Mouse (Mus musculus) intestine, embryonic 14.5 days (tissue): ENCODE results near the gene Hist1h2bh. TPM values are rescaled to one million over a fixed set of nuclear protein-coding genes. Genes with fewer than 3 reads are reported as not detected.

Experiments used
- ATAC-seq: fragments of 200-750 bp; cut with Nextera tagmentation; replicated peaks from 2 replicates; pipeline ENCODE4 v1.8.0; 2017; ENCODE audit warnings: low read depth, moderate number of reproducible peaks, moderate TSS enrichment, moderate library complexity; ENCODE audit not compliant: low FRiP score, low TSS enrichment
- DNase-seq: peaks from one replicate; pipeline ENCODE4 v3.0.0-alpha.2; 2018; ENCODE audit warnings: low spot score
- H3K27ac ChIP-seq: fragments of 300-500 bp; sonication (generic); 2 replicates; pipeline ENCODE4 v1.5.1; 2014; ENCODE audit warnings: low read depth, mild to moderate bottlenecking, control low read depth
- H3K27me3 ChIP-seq: fragments of 300-500 bp; sonication (generic); replicated peaks from 2 replicates; pipeline ENCODE4 v1.6.1; 2014; ENCODE audit warnings: low read length, control low read depth; ENCODE audit not compliant: control insufficient read depth, insufficient read depth
- H3K36me3 ChIP-seq: fragments of 300-500 bp; sonication (generic); 2 replicates; pipeline ENCODE4 v1.6.1; 2014; ENCODE audit warnings: low read length, control low read depth; ENCODE audit not compliant: control insufficient read depth, insufficient read depth
- H3K4me1 ChIP-seq: fragments of 300-500 bp; sonication (generic); replicated peaks from 2 replicates; pipeline ENCODE4 v1.6.1; 2014; ENCODE audit warnings: low read length, control low read depth, mixed read lengths; ENCODE audit not compliant: control insufficient read depth, insufficient read depth
- H3K4me2 ChIP-seq: fragments of 300-500 bp; sonication (generic); 2 replicates; pipeline ENCODE4 v1.6.1; 2014; ENCODE audit warnings: low read length
- H3K4me3 ChIP-seq: fragments of 300-500 bp; sonication (generic); 2 replicates; pipeline ENCODE4 v1.5.1; 2014; ENCODE audit warnings: low read depth, low read length, control low read depth, mixed read lengths
- H3K9ac ChIP-seq: fragments of 300-500 bp; sonication (generic); 2 replicates; pipeline ENCODE4 v1.6.1; 2014; ENCODE audit warnings: mild to moderate bottlenecking, low read length
- H3K9me3 ChIP-seq: fragments of 300-500 bp; sonication (generic); 2 replicates; pipeline ENCODE4 v1.6.1; 2016; ENCODE audit warnings: low read length, control low read depth; ENCODE audit not compliant: control insufficient read depth
- WGBS: fragments of 180-500 bp; shearing (Covaris S2); extraction: QIAGEN DNeasy Blood & Tissue Kit; methylation state at CpG from one replicate; pipeline ENCODE4 v1.1.7; 2014; 5-methylcytosine and 5-hydroxymethylcytosine counted together
- microRNA-seq: library from miRNA; unstranded; fragments of <30 nt; microRNA quantifications from one replicate; pipeline ENCODE4, GENCODE M21; 2016
- polyA plus RNA-seq: library from polyadenylated mRNA; unstranded; fragments of >200 nt; fragmentation: Nextera tagmentation; extraction: Ambion mirVana; gene quantifications from 2 replicates; pipeline ENCODE4 v1.2.1, GENCODE M21; 2014

Hist1h2bh gene
- polyA plus RNA-seq, 1 experiment from 2014 or later = 1.1 TPM

- WGBS = 10% methylated on average over 17 of the region's 17 CpGs
- ATAC-seq (peak; percentile 84), DNase-seq (peak; percentile 87)
- Histone ChIP-seq H3K9me3 (no peaks in the 10 kb centered on the region), H3K27me3 (no peaks in the 10 kb centered on the region), H3K4me3 (no peak overlapping the region), H3K27ac (no peak overlapping the region), H3K9ac (no peak overlapping the region), H3K4me1 (peaks cover 21% of the 10 kb centered on the region), H3K36me3 (no peaks in the 10 kb centered on the region), H3K4me2 (peak overlapping the region; percentile 42)
These were observed 42.6 kb downstream of the Hist1h2bh start for GRCm38 (mm10) chr13:23500424-23501200.

DNA sequence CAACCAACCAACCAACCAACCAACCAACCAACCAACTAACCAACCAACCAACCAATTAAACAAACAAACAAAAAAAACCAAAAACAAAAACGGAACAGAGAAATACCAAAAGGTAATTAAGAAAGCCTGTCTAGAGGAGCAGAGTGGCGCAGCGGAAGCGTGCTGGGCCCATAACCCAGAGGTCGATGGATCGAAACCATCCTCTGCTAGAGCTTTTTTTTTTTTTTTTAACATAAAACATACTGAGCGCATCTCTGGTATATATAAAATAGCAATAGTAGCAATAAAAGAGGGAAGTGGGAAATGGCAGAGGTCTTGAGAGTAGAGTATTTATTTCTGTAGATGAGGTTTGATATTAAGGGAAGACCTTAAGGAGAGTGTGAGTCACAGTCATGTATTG, 43.2 kb downstream of the Hist1h2bh start:
- no peak for DNase-seq
- Histone ChIP-seq H3K4me2 (no peak overlapping the region), H3K27ac (no peak overlapping the region), H3K36me3 (no peaks in the 10 kb centered on the region), H3K4me1 (peaks cover 21% of the 10 kb centered on the region), H3K27me3 (no peaks in the 10 kb centered on the region), H3K9ac (no peak overlapping the region), H3K9me3 (no peaks in the 10 kb centered on the region), H3K4me3 (no peak overlapping the region)
- ATAC-seq = no peak
- WGBS = 25% methylated on average over 7 of the region's 7 CpGs

- Histone ChIP-seq H3K9me3 (no peaks in the 10 kb centered on the region), H3K9ac (no peak overlapping the region), H3K27ac (no peak overlapping the region), H3K4me3 (peak overlapping the region; percentile 28), H3K36me3 (no peaks in the 10 kb centered on the region), H3K4me1 (peaks cover 21% of the 10 kb centered on the region), H3K4me2 (peak overlapping the region; percentile 50), H3K27me3 (no peaks in the 10 kb centered on the region)
- ATAC-seq = no peak
- 7% methylated on average over 10 of the region's 10 CpGs for WGBS
- no peak for DNase-seq
These were observed 44.5 kb downstream of the Hist1h2bh start for GRCm38 (mm10) chr13:23498653-23499052.

DNA sequence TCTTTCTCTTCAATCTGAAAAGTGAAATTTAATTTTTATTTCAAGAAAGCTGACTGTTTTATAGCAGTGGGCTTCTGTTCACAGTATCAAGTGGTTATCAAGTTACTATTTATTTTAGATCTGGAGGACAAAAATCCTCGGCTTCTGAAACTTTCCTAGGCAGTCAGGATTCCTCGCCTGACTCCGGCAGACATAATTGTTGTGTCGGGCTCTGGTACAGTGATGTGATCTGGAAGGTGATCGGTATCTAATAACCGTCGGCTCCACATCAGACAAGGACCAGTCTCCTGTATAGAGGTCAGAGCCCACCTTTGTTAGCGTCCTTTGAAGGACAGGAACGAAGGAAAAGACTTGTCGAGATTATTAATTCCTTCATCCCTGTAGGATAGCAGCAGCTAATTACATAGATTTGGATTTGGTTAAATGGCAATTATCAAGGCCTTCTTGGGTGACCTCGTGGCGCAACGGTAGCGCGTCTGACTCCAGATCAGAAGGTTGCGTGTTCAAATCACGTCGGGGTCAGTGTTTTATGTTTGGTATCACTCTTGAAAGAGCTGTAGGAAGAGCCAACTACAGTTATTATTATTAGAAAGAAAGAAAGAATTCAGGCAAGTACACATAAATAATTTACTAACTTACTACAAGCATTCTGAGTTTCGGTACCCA, 45.4 kb downstream of the Hist1h2bh start:
- H3K9me3 ChIP-seq = no peaks in the 10 kb centered on the region
- no peak overlapping the region for H3K27ac ChIP-seq
- 10% methylated on average over 19 of the region's 19 CpGs for WGBS
- ATAC-seq (no peak), DNase-seq (peak; percentile 77)
- peak overlapping the region; percentile 50 for H3K4me2 ChIP-seq
- H3K4me1 ChIP-seq = peaks cover 17% of the 10 kb centered on the region
- H3K9ac ChIP-seq = no peak overlapping the region
- H3K36me3 ChIP-seq = no peaks in the 10 kb centered on the region
- no peaks in the 10 kb centered on the region for H3K27me3 ChIP-seq
- peak overlapping the region; percentile 28 for H3K4me3 ChIP-seq

DNA sequence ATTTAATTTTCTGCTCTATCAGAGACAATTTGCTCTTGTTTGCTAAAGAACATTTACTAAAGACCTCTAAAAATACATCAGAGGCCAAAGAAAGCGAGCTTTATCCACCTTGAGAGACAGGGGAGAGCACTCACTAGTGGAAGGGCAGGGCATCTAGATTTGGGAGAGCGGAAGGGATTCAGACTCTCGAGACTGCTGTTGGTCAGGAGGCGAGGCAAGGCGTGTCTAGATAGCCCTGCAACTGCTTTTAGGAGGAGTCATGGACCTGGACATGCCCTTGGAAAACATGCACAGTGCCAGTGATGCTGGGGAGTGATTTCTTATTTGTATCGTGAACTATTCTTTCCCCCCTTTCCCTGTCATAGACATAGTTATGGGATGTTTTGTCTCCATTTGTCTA, 47.7 kb downstream of the Hist1h2bh start:
- Histone ChIP-seq H3K9ac (no peak overlapping the region), H3K4me2 (no peak overlapping the region), H3K27ac (no peak overlapping the region), H3K4me3 (no peak overlapping the region), H3K27me3 (no peaks in the 10 kb centered on the region), H3K36me3 (no peaks in the 10 kb centered on the region), H3K4me1 (peaks cover 22% of the 10 kb centered on the region), H3K9me3 (no peaks in the 10 kb centered on the region)
- WGBS = 75% methylated on average over 6 of the region's 6 CpGs
- ATAC-seq (no peak), DNase-seq (no peak)

DNA sequence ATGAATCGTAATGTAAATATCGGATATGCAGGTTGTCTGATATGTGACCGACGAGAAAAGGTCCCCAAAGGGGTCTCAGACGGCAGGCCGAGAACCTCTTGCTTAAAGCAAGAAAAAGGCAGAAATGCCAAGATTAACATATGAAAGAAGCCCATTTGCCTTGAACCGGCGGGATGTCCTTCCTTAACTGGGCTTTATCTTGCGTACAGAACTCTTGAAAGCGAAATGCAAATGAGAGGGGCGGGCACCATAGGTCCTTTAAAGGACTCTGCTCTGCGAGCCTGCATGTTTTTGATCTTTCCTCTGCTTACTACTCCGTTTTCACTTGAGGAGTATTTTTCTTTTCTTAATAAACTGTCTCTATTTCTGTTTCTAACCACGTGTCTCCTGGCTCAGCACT, 51.2 kb downstream of the Hist1h2bh start:
- 11% methylated on average over 14 of the region's 14 CpGs for WGBS
- no peaks in the 10 kb centered on the region for H3K27me3 ChIP-seq
- no peak overlapping the region for H3K27ac ChIP-seq
- H3K4me2 ChIP-seq = peak overlapping the region; percentile 46
- no peaks in the 10 kb centered on the region for H3K9me3 ChIP-seq
- peak overlapping the region; percentile 23 for H3K4me3 ChIP-seq
- no peak overlapping the region; the same call in 1 of the 2 replicates for H3K9ac ChIP-seq
- H3K36me3 ChIP-seq = no peaks in the 10 kb centered on the region
- DNase-seq (no peak), ATAC-seq (no peak)
- 0 out of 2 replicates have a peak, but pooled peaks cover 13% of the 10 kb centered on the region for H3K4me1 ChIP-seq

Small RNA genes lying within 50 kb of the gene (microRNA-seq; reads per million reads assigned to microRNA genes)
- gene Gm44297 (not detected), gene Gm44359 (not detected), gene Gm44394 (not detected), gene n-TStga1 (0.85 reads per million, percentile 4 among the genes with 10 or more reads in this experiment)

Other genes starting within 250 kb of the Hist1h2bh start
- gene Zfp322a, start 174.2 kb downstream of the Hist1h2bh start, polyA plus RNA-seq = 39.5 and 49.8 TPM in 2 replicates
- gene Abt1, start 119.5 kb downstream of the Hist1h2bh start, polyA plus RNA-seq = 11.9 and 13.8 TPM in 2 replicates
- gene Btn1a1, start 77.5 kb downstream of the Hist1h2bh start, polyA plus RNA-seq = 0.05 and 0.11 TPM in 2 replicates
- gene Btn2a2, start 54.5 kb downstream of the Hist1h2bh start, polyA plus RNA-seq = 0.14 and 0.52 TPM in 2 replicates
- gene Hist1h4h, start 12.3 kb downstream of the Hist1h2bh start, polyA plus RNA-seq = 6.5 and 6.9 TPM in 2 replicates
- gene Hist1h2af, start 9.5 kb downstream of the Hist1h2bh start, polyA plus RNA-seq = 12.1 and 15.7 TPM in 2 replicates
- 6.1 and 8.1 TPM in 2 replicates for gene Hist1h3g, start 8.0 kb downstream of the Hist1h2bh start, polyA plus RNA-seq
- gene Hist1h3f, start 660 bp upstream of the Hist1h2bh start, polyA plus RNA-seq = 1.1 and 1.2 TPM in 2 replicates
- gene Hist1h4f, start 8.3 kb upstream of the Hist1h2bh start, polyA plus RNA-seq = 1.3 and 1.4 TPM in 2 replicates
- gene Hist1h1d, start 9.9 kb upstream of the Hist1h2bh start, polyA plus RNA-seq = 0.64 and 0.90 TPM in 2 replicates
- 9.3 and 9.7 TPM in 2 replicates for gene Hist1h3e, start 19.0 kb upstream of the Hist1h2bh start, polyA plus RNA-seq
- 106 and 114 TPM in 2 replicates for gene Hist1h2ae, start 27.8 kb upstream of the Hist1h2bh start, polyA plus RNA-seq
- 6.1 and 7.6 TPM in 2 replicates for gene Hist1h2bg, start 28.0 kb upstream of the Hist1h2bh start, polyA plus RNA-seq
- 7.0 and 7.1 TPM in 2 replicates for gene Hist1h2bf, start 30.8 kb upstream of the Hist1h2bh start, polyA plus RNA-seq
- 2.2 and 4.2 TPM in 2 replicates for gene Hist1h2ad, start 31.0 kb upstream of the Hist1h2bh start, polyA plus RNA-seq
- 9.6 and 12.5 TPM in 2 replicates for gene Hist1h3d, start 32.4 kb upstream of the Hist1h2bh start, polyA plus RNA-seq
- 111 and 114 TPM in 2 replicates for gene Hist1h4d, start 38.2 kb upstream of the Hist1h2bh start, polyA plus RNA-seq
- 1.5 and 1.9 TPM in 2 replicates for gene Hist1h2be, start 77.7 kb upstream of the Hist1h2bh start, polyA plus RNA-seq
- gene Hist1h1e, start 79.2 kb upstream of the Hist1h2bh start, polyA plus RNA-seq = 16.6 and 19.2 TPM in 2 replicates
- gene Hist1h2ac, start 140.6 kb upstream of the Hist1h2bh start, polyA plus RNA-seq = 1.4 and 1.6 TPM in 2 replicates
- gene Hist1h2bc, start 140.8 kb upstream of the Hist1h2bh start, polyA plus RNA-seq = 46.3 and 57.5 TPM in 2 replicates
- gene Hist1h1t, start 152.4 kb upstream of the Hist1h2bh start, polyA plus RNA-seq = 0.27 TPM in 1 of 2 replicates, not detected in the other
- gene Hist1h4c, start 155.1 kb upstream of the Hist1h2bh start, polyA plus RNA-seq = 6.7 and 10.4 TPM in 2 replicates
- gene Hfe, start 167.5 kb upstream of the Hist1h2bh start, polyA plus RNA-seq = 7.2 and 7.8 TPM in 2 replicates
- 24.4 and 30.8 TPM in 2 replicates for gene Hist1h1c, start 195.4 kb upstream of the Hist1h2bh start, polyA plus RNA-seq
- 6.9 and 7.9 TPM in 2 replicates for gene Hist1h3c, start 202.2 kb upstream of the Hist1h2bh start, polyA plus RNA-seq
- 2.5 and 5.0 TPM in 2 replicates for gene Hist1h2bb, start 203.3 kb upstream of the Hist1h2bh start, polyA plus RNA-seq
- 49.6 and 49.8 TPM in 2 replicates for gene Hist1h2ab, start 207.7 kb upstream of the Hist1h2bh start, polyA plus RNA-seq
- gene Hist1h3b, start 208.9 kb upstream of the Hist1h2bh start, polyA plus RNA-seq = 13.9 and 15.5 TPM in 2 replicates
- 3.9 and 6.4 TPM in 2 replicates for gene Hist1h4b, start 213.6 kb upstream of the Hist1h2bh start, polyA plus RNA-seq
- gene Hist1h4a, start 217.8 kb upstream of the Hist1h2bh start, polyA plus RNA-seq = 0.65 and 1.3 TPM in 2 replicates
- gene Hist1h3a, start 219.0 kb upstream of the Hist1h2bh start, polyA plus RNA-seq = 8.4 and 10.0 TPM in 2 replicates
- gene Hist1h1a, start 220.3 kb upstream of the Hist1h2bh start, polyA plus RNA-seq = 3.1 and 4.2 TPM in 2 replicates
- gene Trim38, start 226.5 kb upstream of the Hist1h2bh start, polyA plus RNA-seq = 0.12 TPM in 1 of 2 replicates, not detected in the other